Mouse (Mus musculus): Measurements from ENCODE around the gene Ubtd1. TPM values are rescaled to one million over a fixed set of nuclear protein-coding genes. Genes with fewer than 3 reads are reported as not detected.
A peak's percentile ranks its signal among the peaks of the same experiment; 100 is the strongest.

Ubtd1 gene
- 3.3 and 3.9 TPM in 2 replicates for polyA plus RNA-seq (2015; fragmentation: Nextera tagmentation; extraction: Ambion mirVana)

GRCm38 (mm10) chr19:41981595-41981927 is at the start of gene Ubtd1:
Ubtd1 (plus strand) TSS chr19:41981763.
- ATAC-seq (ENCODE audit: low read depth) (no peak), DNase-seq (no peak)
- peak within 1 kb of the TSS; percentile 86 for H3K27ac ChIP-seq
- WGBS (ENCODE audit: insufficient replicate concordance), result under 1% methylated on average over 33 of the region's 33 CpGs
- H3K9me3 ChIP-seq (replicated peaks), result no peaks in the 10 kb centered on the region
- peak within 1 kb of the TSS; percentile 96 for H3K4me2 ChIP-seq
- peak within 1 kb of the TSS; percentile 85 for H3K4me3 ChIP-seq (replicated peaks)
- H3K9ac ChIP-seq, result peak within 1 kb of the TSS; percentile 82
- H3K27me3 ChIP-seq, result peaks cover 37% of the 10 kb centered on the region
- H3K36me3 ChIP-seq, result 0 out of 2 replicates have a peak, but pooled peaks cover 3% of the 10 kb centered on the region
- peaks cover 45% of the 10 kb centered on the region for H3K4me1 ChIP-seq (replicated peaks)

GRCm38 (mm10) chr19:41932686-41933085 is 48.9 kb upstream of the Ubtd1 start:
- Histone ChIP-seq H3K9me3 (replicated peaks) (no peaks in the 10 kb centered on the region), H3K36me3 (peaks cover 39% of the 10 kb centered on the region), H3K27me3 (no peaks in the 10 kb centered on the region), H3K4me3 (replicated peaks) (peak overlapping the region; percentile 84), H3K4me1 (replicated peaks) (peaks cover 38% of the 10 kb centered on the region), H3K27ac (peak overlapping the region; percentile 65), H3K4me2 (peak overlapping the region; percentile 88), H3K9ac (peak overlapping the region; percentile 84)
- WGBS (ENCODE audit: insufficient replicate concordance), result under 1% methylated on average over 28 of the region's 28 CpGs
- peak; percentile 5 for ATAC-seq (ENCODE audit: low read depth)
- DNase-seq, result peak; percentile 13

- ATAC-seq (ENCODE audit: low read depth) (peak; percentile 99), DNase-seq (peak; percentile 97)
- Histone ChIP-seq H3K36me3 (peaks cover 39% of the 10 kb centered on the region), H3K9me3 (replicated peaks) (no peaks in the 10 kb centered on the region), H3K27ac (peak within 1 kb of the TSS; percentile 67), H3K9ac (peak within 1 kb of the TSS; percentile 89), H3K4me1 (replicated peaks) (peaks cover 38% of the 10 kb centered on the region), H3K4me3 (replicated peaks) (peak within 1 kb of the TSS; percentile 84), H3K4me2 (peak within 1 kb of the TSS; percentile 88), H3K27me3 (no peaks in the 10 kb centered on the region)
- WGBS (ENCODE audit: insufficient replicate concordance), result under 1% methylated on average over 47 of the region's 47 CpGs
Observed at GRCm38 (mm10) chr19:41933179-41934086, 48.1 kb upstream of the Ubtd1 start, which contains the start of the genes Exosc1 and Zdhhc16. Exosc1 (minus strand) TSS chr19:41933423. Zdhhc16 (plus strand) TSS chr19:41933480.

GRCm38 (mm10) chr19:41934124-41934523 is 47.4 kb upstream of the Ubtd1 start:
- H3K27ac ChIP-seq, result peak overlapping the region; percentile 67; the same call in 1 of the 2 replicates
- DNase-seq, result peak; percentile 24

GRCm38 (mm10) chr19:41935921-41936320 is 45.6 kb upstream of the Ubtd1 start:
- 62% methylated on average over 1 of the region's 1 CpGs for WGBS (ENCODE audit: insufficient replicate concordance)
- Histone ChIP-seq H3K4me2 (no peak overlapping the region), H3K4me1 (replicated peaks) (peaks cover 33% of the 10 kb centered on the region), H3K9ac (no peak overlapping the region), H3K4me3 (replicated peaks) (no peak overlapping the region), H3K9me3 (replicated peaks) (no peaks in the 10 kb centered on the region), H3K27me3 (no peaks in the 10 kb centered on the region), H3K36me3 (peaks cover 44% of the 10 kb centered on the region), H3K27ac (no peak overlapping the region)
- ATAC-seq (ENCODE audit: low read depth), result no peak
- DNase-seq, result no peak

More at GRCm38 (mm10) chr19:41934124-41934523, 47.4 kb upstream of the Ubtd1 start:
- Histone ChIP-seq H3K9me3 (replicated peaks) (no peaks in the 10 kb centered on the region), H3K4me1 (replicated peaks) (peaks cover 38% of the 10 kb centered on the region), H3K36me3 (peaks cover 41% of the 10 kb centered on the region), H3K4me3 (replicated peaks) (peak overlapping the region; percentile 84), H3K4me2 (peak overlapping the region; percentile 88), H3K9ac (peak overlapping the region; percentile 89), H3K27me3 (no peaks in the 10 kb centered on the region)
- no peak for ATAC-seq (ENCODE audit: low read depth)
- WGBS (ENCODE audit: insufficient replicate concordance), result 21% methylated on average over 6 of the region's 6 CpGs

GRCm38 (mm10) chr19:41938539-41938938 is 43.0 kb upstream of the Ubtd1 start:
- H3K9ac ChIP-seq, result no peak overlapping the region
- no peaks in the 10 kb centered on the region for H3K27me3 ChIP-seq
- no peak for ATAC-seq (ENCODE audit: low read depth)
- no peaks in the 10 kb centered on the region for H3K9me3 ChIP-seq (replicated peaks)
- H3K4me1 ChIP-seq (replicated peaks), result peaks cover 18% of the 10 kb centered on the region
- DNase-seq, result no peak
- no peak overlapping the region for H3K4me2 ChIP-seq
- peaks cover 65% of the 10 kb centered on the region for H3K36me3 ChIP-seq
- H3K4me3 ChIP-seq (replicated peaks), result no peak overlapping the region
- no peak overlapping the region for H3K27ac ChIP-seq
- 85% methylated on average over 5 of the region's 5 CpGs for WGBS (ENCODE audit: insufficient replicate concordance)

GRCm38 (mm10) chr19:41943841-41944240 is 37.7 kb upstream of the Ubtd1 start:
- Histone ChIP-seq H3K27ac (no peak overlapping the region), H3K4me2 (no peak overlapping the region), H3K4me3 (replicated peaks) (no peak overlapping the region), H3K9me3 (replicated peaks) (no peaks in the 10 kb centered on the region), H3K9ac (no peak overlapping the region), H3K4me1 (replicated peaks) (no peaks in the 10 kb centered on the region; the same call in 1 of the 2 replicates), H3K27me3 (no peaks in the 10 kb centered on the region), H3K36me3 (peaks cover 97% of the 10 kb centered on the region)
- ATAC-seq (ENCODE audit: low read depth) (no peak), DNase-seq (no peak)
- 76% methylated on average over 7 of the region's 7 CpGs for WGBS (ENCODE audit: insufficient replicate concordance)

- Histone ChIP-seq H3K4me1 (replicated peaks) (no peaks in the 10 kb centered on the region; the same call in 1 of the 2 replicates), H3K27ac (no peak overlapping the region), H3K4me2 (no peak overlapping the region), H3K9me3 (replicated peaks) (no peaks in the 10 kb centered on the region), H3K27me3 (no peaks in the 10 kb centered on the region), H3K36me3 (peaks cover 96% of the 10 kb centered on the region), H3K9ac (no peak overlapping the region), H3K4me3 (replicated peaks) (no peak overlapping the region)
- DNase-seq, result no peak
- no peak for ATAC-seq (ENCODE audit: low read depth)
- 78% methylated on average over 4 of the region's 4 CpGs for WGBS (ENCODE audit: insufficient replicate concordance)
Observed at GRCm38 (mm10) chr19:41952287-41952686, 29.3 kb upstream of the Ubtd1 start.

GRCm38 (mm10) chr19:41953574-41953973 is 28.0 kb upstream of the Ubtd1 start:
- no peak overlapping the region for H3K4me2 ChIP-seq
- no peak for DNase-seq
- 83% methylated on average over 3 of the region's 3 CpGs for WGBS (ENCODE audit: insufficient replicate concordance)
- H3K27me3 ChIP-seq, result no peaks in the 10 kb centered on the region
- no peak for ATAC-seq (ENCODE audit: low read depth)
- H3K9me3 ChIP-seq (replicated peaks), result no peaks in the 10 kb centered on the region
- H3K27ac ChIP-seq, result no peak overlapping the region
- no peak overlapping the region for H3K9ac ChIP-seq
- peaks cover 96% of the 10 kb centered on the region for H3K36me3 ChIP-seq
- H3K4me1 ChIP-seq (replicated peaks), result no peaks in the 10 kb centered on the region
- H3K4me3 ChIP-seq (replicated peaks), result no peak overlapping the region

- peaks cover 54% of the 10 kb centered on the region for H3K36me3 ChIP-seq
- no peak overlapping the region for H3K9ac ChIP-seq
- no peaks in the 10 kb centered on the region for H3K9me3 ChIP-seq (replicated peaks)
- no peak overlapping the region for H3K4me3 ChIP-seq (replicated peaks)
- DNase-seq (no peak), ATAC-seq (ENCODE audit: low read depth) (no peak)
- 88% methylated on average over 7 of the region's 7 CpGs for WGBS (ENCODE audit: insufficient replicate concordance)
- H3K27me3 ChIP-seq, result no peaks in the 10 kb centered on the region
- H3K4me2 ChIP-seq, result no peak overlapping the region
- 0 out of 2 replicates have a peak, but pooled peaks cover 2% of the 10 kb centered on the region for H3K4me1 ChIP-seq (replicated peaks)
- H3K27ac ChIP-seq, result no peak overlapping the region
Observed at GRCm38 (mm10) chr19:41969618-41970017, 11.9 kb upstream of the Ubtd1 start.

- DNase-seq (no peak), ATAC-seq (ENCODE audit: low read depth) (no peak)
- no peaks in the 10 kb centered on the region for H3K27me3 ChIP-seq
- H3K27ac ChIP-seq, result no peak overlapping the region
- H3K36me3 ChIP-seq, result peaks cover 23% of the 10 kb centered on the region
- peaks cover 14% of the 10 kb centered on the region for H3K4me1 ChIP-seq (replicated peaks)
- WGBS (ENCODE audit: insufficient replicate concordance), result 78% methylated on average over 13 of the region's 13 CpGs
- no peak overlapping the region for H3K4me2 ChIP-seq
- no peaks in the 10 kb centered on the region for H3K9me3 ChIP-seq (replicated peaks)
- no peak overlapping the region for H3K4me3 ChIP-seq (replicated peaks)
- no peak overlapping the region for H3K9ac ChIP-seq
Observed at GRCm38 (mm10) chr19:41973891-41974794, 7.4 kb upstream of the Ubtd1 start.
